Mouse (Mus musculus): Measurements from ENCODE around the gene Tcea2.

Tcea2 gene

DNA sequence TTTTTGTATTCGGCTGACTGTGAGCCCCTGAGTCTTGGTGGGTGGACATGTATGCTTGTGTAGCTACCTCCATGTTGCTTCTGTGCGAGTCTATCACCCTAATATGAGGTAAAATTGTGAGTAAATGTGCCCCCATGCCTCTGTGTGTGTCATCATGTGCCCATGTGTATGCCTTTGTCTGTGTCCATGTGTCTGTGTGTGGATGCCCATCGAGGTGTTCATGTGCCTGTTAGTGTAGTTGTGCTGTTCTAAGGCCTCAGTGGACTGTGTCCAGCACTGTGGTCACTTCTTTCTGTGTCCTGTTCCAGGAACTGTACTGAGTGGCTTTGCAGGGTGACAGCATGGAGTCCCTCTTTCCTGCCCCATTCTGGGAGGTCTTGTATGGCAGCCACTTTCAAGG is 35.3 kb downstream of the Tcea2 start:
- no peak for DNase-seq

DNA sequence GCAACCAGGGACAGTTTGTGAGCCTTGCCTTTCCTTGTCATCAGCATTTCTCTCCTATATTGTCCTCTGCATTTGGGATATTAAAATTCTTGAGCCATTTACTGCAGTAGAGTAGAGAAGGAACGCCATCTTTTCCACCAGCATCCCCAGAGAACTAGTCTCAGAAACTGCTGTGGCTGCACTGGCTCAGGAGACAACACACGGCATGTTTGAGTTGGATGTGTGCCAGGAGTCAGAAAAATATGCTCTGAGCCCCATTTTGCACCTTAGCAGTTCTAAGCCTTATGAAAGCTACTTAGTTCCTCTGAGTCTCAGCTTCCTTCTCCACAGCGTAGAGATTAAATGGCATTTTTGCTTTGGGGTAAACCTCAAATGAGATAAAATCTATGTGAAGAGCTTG is 36.9 kb downstream of the Tcea2 start:
- no peak for DNase-seq

DNA sequence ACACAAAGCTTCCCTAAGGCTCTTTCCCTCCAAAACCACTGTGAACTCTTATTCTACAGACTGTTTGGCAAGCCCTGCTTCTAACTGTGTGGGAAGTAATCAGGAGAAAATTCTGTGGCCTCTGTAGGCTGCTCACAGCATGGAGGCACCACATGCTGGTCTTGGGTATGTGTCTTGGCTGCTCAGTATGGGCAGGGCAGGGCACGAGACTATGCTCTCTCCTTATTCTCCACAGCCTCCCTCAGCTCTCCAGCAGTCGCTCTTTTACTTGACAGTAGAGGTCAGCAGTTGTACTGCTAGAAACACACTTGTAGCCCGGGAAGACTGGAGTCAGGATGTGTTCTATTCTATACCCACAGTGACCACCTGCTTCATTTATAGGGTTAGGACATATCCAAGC is 40.0 kb downstream of the Tcea2 start:
- DNase-seq, result no peak

DNA sequence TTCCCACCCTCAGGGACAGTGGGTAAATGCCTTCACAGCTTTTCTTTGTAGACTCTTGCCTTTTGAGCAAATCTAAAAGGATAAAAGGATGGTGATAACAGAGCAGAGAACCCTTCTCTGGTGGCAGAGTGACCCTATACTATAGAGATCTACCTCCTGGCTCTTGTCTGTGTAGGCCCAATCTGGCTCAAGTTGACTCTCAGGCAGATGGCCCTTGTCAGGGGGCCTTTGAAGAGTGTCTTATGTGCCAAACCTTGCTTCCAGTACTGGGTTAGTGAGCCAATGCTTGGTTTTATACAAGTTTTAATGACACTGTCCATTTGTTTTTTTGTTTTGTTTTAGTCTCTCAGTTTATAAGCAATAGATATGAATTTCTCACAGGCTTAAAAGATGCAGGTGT is 41.1 kb downstream of the Tcea2 start:
- no peak for DNase-seq

DNA sequence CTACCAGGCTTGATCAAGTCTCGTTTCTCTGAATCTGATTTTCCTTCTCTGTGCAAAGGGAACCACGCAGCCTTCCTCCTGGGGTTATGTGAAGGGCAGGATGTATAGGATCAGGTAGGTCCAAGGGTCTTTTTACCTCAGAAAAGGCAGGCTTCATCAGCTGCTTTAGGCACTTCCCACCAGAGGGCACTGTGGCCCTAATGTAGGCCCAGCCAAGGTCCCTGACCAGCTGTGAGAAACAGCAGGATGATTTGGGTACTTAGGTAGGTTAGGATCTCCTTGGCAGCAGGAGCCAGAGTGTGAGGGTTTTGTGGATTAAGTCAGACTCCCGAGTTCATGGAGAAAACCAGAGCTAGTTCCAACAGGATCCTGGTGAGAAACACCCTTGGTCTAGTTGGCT is 42.1 kb downstream of the Tcea2 start:
- peak; percentile 5 to 25 for DNase-seq

DNA sequence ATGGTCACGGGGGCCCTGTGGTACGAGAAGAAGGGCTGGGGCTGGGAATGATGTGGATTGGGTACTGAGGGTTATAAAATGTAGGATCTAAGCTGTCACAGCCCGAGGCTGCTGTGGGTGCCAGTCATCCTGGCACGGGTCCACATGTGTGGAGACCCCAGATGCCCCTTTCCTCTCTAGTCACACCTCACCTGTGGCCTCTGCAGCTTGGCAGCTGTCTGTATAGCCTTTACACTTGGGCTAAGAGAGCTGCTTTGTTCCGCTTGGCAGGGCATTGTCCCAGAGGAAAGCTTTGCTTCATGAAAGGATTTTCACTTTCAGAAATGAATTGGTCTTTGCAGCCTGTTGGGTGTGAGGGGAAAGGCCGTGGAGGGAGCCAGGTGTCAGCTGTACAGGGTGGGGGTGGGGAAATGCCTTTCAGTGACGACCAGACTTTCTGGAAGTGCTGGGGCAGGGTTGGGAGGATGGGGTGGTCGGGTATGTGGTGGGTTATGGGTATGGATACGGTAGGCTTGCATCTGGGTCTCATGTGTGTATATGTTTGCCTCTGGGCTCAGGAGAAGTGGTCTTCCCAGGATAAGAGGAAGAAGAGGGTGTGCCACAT is 47.7 kb downstream of the Tcea2 start:
- DNase-seq, result no peak

DNA sequence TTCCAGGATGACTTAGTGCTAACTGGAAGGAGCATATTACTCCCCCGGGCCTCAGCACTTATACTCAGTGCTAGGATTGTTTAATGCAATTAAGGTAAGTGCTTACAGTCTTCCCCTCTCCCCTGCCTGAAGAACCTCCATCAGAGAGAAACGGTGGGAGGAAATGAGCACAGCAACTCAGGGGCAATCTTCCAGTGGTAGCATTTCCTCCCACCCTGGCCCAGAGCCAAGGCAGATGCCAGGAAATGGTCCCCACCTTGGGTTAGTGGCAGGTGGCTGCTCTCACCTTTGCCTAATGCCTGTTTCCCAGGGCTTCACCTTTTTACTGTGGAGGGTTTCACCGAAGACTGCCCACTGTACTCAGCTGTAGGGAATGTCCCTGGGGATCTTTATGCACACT is 49.9 kb downstream of the Tcea2 start:
- DNase-seq, result no peak
